Mouse (Mus musculus) adrenal gland, postnatal 4 days (tissue): ENCODE measurements around the gene Nutm1. TPM values are rescaled to one million over a fixed set of nuclear protein-coding genes. Genes with fewer than 3 reads are reported as not detected.

Source experiments
- total RNA-seq, 2 experiments: library from RNA; stranded (reverse); gene quantifications; 2 replicates each; pipeline ENCODE4 v1.2.3; 2021

Gene Nutm1
- total RNA-seq, 2 experiments from 2014 or later = not detected

Other genes with a start within 250 kb of the Nutm1 start
- gene Olfr1310, start 246.6 kb downstream of the Nutm1 start, total RNA-seq = not detected
- not detected for gene Olfr1311, start 234.9 kb downstream of the Nutm1 start, total RNA-seq
- gene Olfr1312, start 209.1 kb downstream of the Nutm1 start, total RNA-seq = not detected
- gene Olfr1313, start 181.4 kb downstream of the Nutm1 start, total RNA-seq = not detected
- gene Olfr1314, start 162.5 kb downstream of the Nutm1 start, total RNA-seq = not detected
- not detected for gene Olfr1315-ps1, start 143.9 kb downstream of the Nutm1 start, total RNA-seq
- not detected for gene Olfr1316, start 124.3 kb downstream of the Nutm1 start, total RNA-seq
- gene Olfr1317, start 119.0 kb downstream of the Nutm1 start, total RNA-seq = not detected
- gene Olfr1318, start 105.1 kb downstream of the Nutm1 start, total RNA-seq = not detected
- gene Lpcat4, start 19.8 kb downstream of the Nutm1 start, total RNA-seq = 10 to 100 TPM in 1 of 2 experiments, 1 to 10 TPM in 1; 8.2 to 12.5 TPM
- 10 to 100 TPM; 89.3 to 93.9 TPM for gene Nop10, start 2.6 kb upstream of the Nutm1 start, total RNA-seq
- 10 to 100 TPM; 52.8 to 54.2 TPM for gene Slc12a6, start 6.5 kb upstream of the Nutm1 start, total RNA-seq
- gene Gm21985, start 7.0 kb upstream of the Nutm1 start, total RNA-seq = not detected
- gene Emc4, start 108.7 kb upstream of the Nutm1 start, total RNA-seq = 10 to 100 TPM; 75.3 to 80.2 TPM
- gene Katnbl1, start 119.9 kb upstream of the Nutm1 start, total RNA-seq = 10 to 100 TPM; 17.1 to 17.3 TPM
- gene Emc7, start 195.7 kb upstream of the Nutm1 start, total RNA-seq = 10 to 100 TPM; 25.1 to 28.3 TPM
- gene Chrm5, start 221.5 kb upstream of the Nutm1 start, total RNA-seq = under 1 TPM in 1 of 2 experiments, not detected in 1; 0.25 TPM
- gene Aven, start 233.7 kb upstream of the Nutm1 start, total RNA-seq = 10 to 100 TPM; 13.1 to 13.7 TPM